Mouse (Mus musculus) midbrain, embryonic 15.5 days (tissue): ENCODE measurements at regions not wholly inside any gene's neighbourhood (a gene's known extent, or its start where the extent isn't known, plus 50 kb on each side); places are given as distances from the start of the nearest gene placed in this dataset.
A peak's percentile ranks its signal among the peaks of the same experiment; 100 is the strongest.

ENCODE experiments used
- ATAC-seq: fragments of 200-750 bp; cut with Nextera tagmentation; replicated peaks from 2 replicates; pipeline ENCODE4 v1.8.0; 2017; ENCODE audit warnings: moderate TSS enrichment
- H3K27ac ChIP-seq: fragments of 300-500 bp; sonication (generic); 2 replicates; pipeline ENCODE4 v1.5.1; 2015; ENCODE audit warnings: mild to moderate bottlenecking, inconsistent platforms
- H3K27me3 ChIP-seq: fragments of 300-500 bp; sonication (generic); replicated peaks from 2 replicates; pipeline ENCODE4 v1.6.1; 2015; ENCODE audit warnings: inconsistent platforms
- H3K36me3 ChIP-seq: fragments of 300-500 bp; sonication (generic); replicated peaks from 2 replicates; pipeline ENCODE4 v1.6.1; 2015; ENCODE audit warnings: inconsistent platforms
- H3K4me1 ChIP-seq: fragments of 300-500 bp; sonication (generic); 2 replicates; pipeline ENCODE4 v1.6.1; 2015; ENCODE audit warnings: inconsistent platforms
- H3K4me2 ChIP-seq: fragments of 300-500 bp; sonication (generic); 2 replicates; pipeline ENCODE4 v1.6.1; 2015; ENCODE audit warnings: inconsistent platforms, mild to moderate bottlenecking, moderate library complexity
- H3K4me3 ChIP-seq: fragments of 300-500 bp; sonication (generic); 2 replicates; pipeline ENCODE4 v1.5.1; 2015; ENCODE audit warnings: mild to moderate bottlenecking, inconsistent platforms
- H3K9ac ChIP-seq: fragments of 300-500 bp; sonication (generic); 2 replicates; pipeline ENCODE4 v1.6.1; 2015; ENCODE audit warnings: mild to moderate bottlenecking, inconsistent platforms
- H3K9me3 ChIP-seq: fragments of 300-500 bp; sonication (generic); 2 replicates; pipeline ENCODE4 v1.6.1; 2016; ENCODE audit warnings: inconsistent platforms
- WGBS: fragments of 180-500 bp; shearing (Covaris S2); methylation state at CpG from one replicate; pipeline ENCODE4 v1.1.7; 2015; ENCODE audit warnings: mixed read lengths; 5-methylcytosine and 5-hydroxymethylcytosine counted together

- no peak for ATAC-seq
- Histone ChIP-seq H3K4me3 (no peak overlapping the region), H3K36me3 (no peaks in the 10 kb centered on the region), H3K27ac (no peak overlapping the region), H3K9ac (no peak overlapping the region), H3K4me2 (no peak overlapping the region), H3K9me3 (no peaks in the 10 kb centered on the region), H3K27me3 (no peaks in the 10 kb centered on the region), H3K4me1 (0 out of 2 replicates have a peak, but pooled peaks cover 4% of the 10 kb centered on the region)
- WGBS: 78% methylated on average over 4 of the region's 4 CpGs
Observed at GRCm38 (mm10) chr16:30652692-30653091, 53.2 kb downstream of the Fam43a start.

- no peak overlapping the region for H3K9ac ChIP-seq
- ATAC-seq: no peak
- H3K4me2 ChIP-seq: no peak overlapping the region
- no peaks in the 10 kb centered on the region for H3K27me3 ChIP-seq
- H3K9me3 ChIP-seq: no peaks in the 10 kb centered on the region
- H3K27ac ChIP-seq: no peak overlapping the region
- 86% methylated on average over 5 of the region's 5 CpGs for WGBS
- 0 out of 2 replicates have a peak, but pooled peaks cover 4% of the 10 kb centered on the region for H3K4me1 ChIP-seq
- H3K36me3 ChIP-seq: no peaks in the 10 kb centered on the region
- no peak overlapping the region for H3K4me3 ChIP-seq
Observed at GRCm38 (mm10) chr16:30653806-30654205, 54.3 kb downstream of the Fam43a start.

DNA sequence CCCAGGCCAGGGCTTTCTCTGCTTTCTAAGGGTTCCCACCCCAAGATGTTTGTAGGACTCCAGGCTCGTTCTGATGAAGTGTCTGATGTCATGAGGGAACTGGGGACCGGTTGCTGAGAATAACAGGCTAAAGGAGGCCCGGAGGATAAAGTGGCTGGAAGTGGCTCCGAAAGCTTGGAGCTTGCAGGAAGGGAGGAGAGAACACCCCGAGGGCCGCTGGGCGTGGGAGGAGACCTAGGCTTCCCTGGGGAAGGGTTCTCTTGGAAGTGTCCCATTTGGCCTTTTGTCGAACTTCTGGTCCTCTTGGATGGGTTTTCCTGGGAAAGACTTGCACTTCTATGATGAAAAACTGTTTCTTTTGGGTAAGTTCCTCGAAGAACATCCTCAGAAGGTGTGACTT lies 54.7 kb downstream of the Fam43a start:
- Histone ChIP-seq H3K4me1 (0 out of 2 replicates have a peak, but pooled peaks cover 4% of the 10 kb centered on the region), H3K9ac (no peak overlapping the region), H3K9me3 (no peaks in the 10 kb centered on the region), H3K27ac (no peak overlapping the region), H3K4me3 (no peak overlapping the region), H3K36me3 (no peaks in the 10 kb centered on the region), H3K27me3 (no peaks in the 10 kb centered on the region), H3K4me2 (no peak overlapping the region)
- no peak for ATAC-seq
- 83% methylated on average over 9 of the region's 9 CpGs for WGBS

GRCm38 (mm10) chr16:30655798-30656221 lies 56.3 kb downstream of the Fam43a start:
- Histone ChIP-seq H3K4me1 (0 out of 2 replicates have a peak, but pooled peaks cover 4% of the 10 kb centered on the region), H3K9ac (no peak overlapping the region), H3K27me3 (no peaks in the 10 kb centered on the region), H3K36me3 (no peaks in the 10 kb centered on the region), H3K4me3 (no peak overlapping the region), H3K9me3 (no peaks in the 10 kb centered on the region), H3K4me2 (no peak overlapping the region), H3K27ac (0 out of 2 replicates have a peak overlapping the region, but pooled peaks have one; percentile 3)
- WGBS: 52% methylated on average over 5 of the region's 5 CpGs
- no peak for ATAC-seq

DNA sequence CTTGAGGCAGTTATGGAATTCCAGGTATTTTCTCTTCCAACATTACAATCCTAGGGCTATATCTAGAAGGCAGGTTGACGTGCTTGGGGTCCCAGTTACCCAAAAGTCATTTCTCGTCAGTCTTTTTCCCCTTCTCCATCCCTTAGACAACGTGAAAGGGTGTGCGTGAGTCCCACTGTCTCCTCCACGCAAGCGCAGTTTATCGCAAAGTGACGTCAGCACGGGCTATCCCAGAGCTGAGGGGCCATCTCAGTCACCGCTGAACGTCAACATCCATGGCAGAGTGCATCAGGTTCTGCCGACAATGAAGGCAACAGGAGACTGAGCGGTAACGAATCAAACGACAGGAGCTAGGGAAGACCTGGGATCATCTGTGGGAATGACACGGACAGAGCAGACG lies 57.4 kb downstream of the Fam43a start:
- no peak overlapping the region for H3K4me2 ChIP-seq
- H3K27me3 ChIP-seq: no peaks in the 10 kb centered on the region
- H3K9ac ChIP-seq: no peak overlapping the region
- 0 out of 2 replicates have a peak, but pooled peaks cover 4% of the 10 kb centered on the region for H3K4me1 ChIP-seq
- 86% methylated on average over 17 of the region's 17 CpGs for WGBS
- ATAC-seq: no peak
- H3K9me3 ChIP-seq: no peaks in the 10 kb centered on the region
- H3K4me3 ChIP-seq: no peak overlapping the region
- no peaks in the 10 kb centered on the region for H3K36me3 ChIP-seq
- H3K27ac ChIP-seq: no peak overlapping the region

DNA sequence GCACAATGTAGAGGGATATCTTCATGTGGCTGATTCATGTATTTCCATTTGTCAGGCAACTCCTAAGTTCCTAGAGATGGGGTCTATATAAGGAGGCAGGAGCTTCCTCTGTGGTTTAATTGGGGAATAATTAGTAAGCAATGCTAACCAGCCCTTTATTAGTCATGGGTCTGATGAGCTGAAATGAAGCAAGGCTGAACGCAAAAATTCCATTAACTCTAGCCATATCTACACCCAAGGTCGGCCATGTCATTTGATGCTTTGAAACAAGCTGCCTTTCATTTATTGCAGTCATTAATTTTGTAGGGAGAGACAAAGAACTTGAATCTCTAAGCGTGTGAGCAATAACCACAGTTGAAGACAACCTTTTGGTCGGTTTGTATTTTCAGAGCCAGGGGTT lies 59.4 kb downstream of the Fam43a start:
- Histone ChIP-seq H3K27me3 (no peaks in the 10 kb centered on the region), H3K4me1 (0 out of 2 replicates have a peak, but pooled peaks cover 4% of the 10 kb centered on the region), H3K9me3 (no peaks in the 10 kb centered on the region), H3K4me2 (no peak overlapping the region), H3K36me3 (no peaks in the 10 kb centered on the region), H3K27ac (no peak overlapping the region), H3K4me3 (no peak overlapping the region), H3K9ac (no peak overlapping the region)
- ATAC-seq: no peak
- 84% methylated on average over 4 of the region's 4 CpGs for whole genome bisulfite sequencing

DNA sequence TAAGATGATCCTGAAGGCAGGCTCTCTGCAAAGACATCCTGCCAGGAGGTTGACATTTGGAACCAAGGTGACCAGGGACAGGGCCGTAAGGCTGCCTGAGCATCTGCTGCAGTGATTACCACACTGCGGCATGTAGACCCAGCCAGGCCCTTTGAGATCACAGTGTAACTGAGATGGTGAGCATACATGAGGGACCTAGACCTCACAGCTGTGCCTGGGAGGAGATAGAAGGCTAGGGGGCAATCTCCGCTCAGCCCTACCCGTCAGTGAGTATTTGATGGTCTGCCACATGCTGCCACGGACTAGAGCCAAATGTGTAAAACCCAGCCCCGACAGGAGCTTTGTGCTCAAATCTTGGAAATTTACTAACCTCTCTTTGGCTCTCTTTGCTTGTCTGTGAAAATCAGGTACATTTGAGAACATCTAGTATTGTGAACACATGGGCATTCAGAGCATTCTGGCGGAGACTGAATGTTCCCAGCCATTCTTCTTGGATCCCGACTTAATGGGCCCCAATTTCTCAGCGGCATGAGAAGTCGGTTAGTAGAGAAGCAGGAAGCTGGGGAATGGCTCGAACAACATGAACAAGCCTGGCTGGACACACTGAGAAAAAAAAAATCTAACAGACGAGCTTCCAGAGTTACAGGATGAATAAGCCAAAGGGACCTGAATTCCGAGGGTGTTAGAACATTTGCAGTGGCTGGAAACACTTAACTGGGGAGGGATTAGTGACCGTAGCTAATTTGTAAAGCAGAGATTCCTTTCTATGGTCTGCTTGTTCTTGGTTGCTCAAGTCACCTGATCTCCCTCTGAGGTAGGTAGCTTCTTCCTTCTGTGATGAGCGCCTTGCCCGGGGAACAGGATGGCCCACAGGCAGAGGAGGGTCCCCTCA lies 61.8 kb downstream of the Fam43a start:
- no peaks in the 10 kb centered on the region for H3K4me1 ChIP-seq
- no peak overlapping the region for H3K27ac ChIP-seq
- H3K9ac ChIP-seq: no peak overlapping the region
- 68% methylated on average over 16 of the region's 16 CpGs for WGBS
- no peaks in the 10 kb centered on the region for H3K27me3 ChIP-seq
- no peaks in the 10 kb centered on the region for H3K36me3 ChIP-seq
- no peak for ATAC-seq
- no peak overlapping the region for H3K4me3 ChIP-seq
- H3K4me2 ChIP-seq: no peak overlapping the region
- H3K9me3 ChIP-seq: no peaks in the 10 kb centered on the region

DNA sequence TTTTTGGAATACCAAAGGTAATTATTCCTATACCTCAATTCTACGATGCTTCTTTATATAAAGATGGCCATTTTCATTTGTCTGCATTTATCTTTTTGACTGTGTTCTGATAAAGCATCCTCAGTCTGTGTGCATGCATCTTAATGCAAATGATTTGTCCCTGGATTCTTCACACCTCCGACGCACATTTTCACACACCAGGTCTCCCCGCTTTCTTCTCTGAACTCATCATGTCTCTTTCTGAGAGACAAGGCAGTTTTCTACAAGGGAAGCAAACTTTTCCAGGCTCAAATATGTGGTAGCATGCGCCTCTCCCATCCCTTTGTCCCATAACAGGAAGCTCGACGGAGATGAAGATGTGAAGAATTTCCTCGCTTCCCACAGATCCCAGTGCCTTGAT lies 63.5 kb downstream of the Fam43a start:
- H3K9ac ChIP-seq: no peak overlapping the region
- 72% methylated on average over 8 of the region's 8 CpGs for WGBS
- no peak overlapping the region for H3K27ac ChIP-seq
- H3K9me3 ChIP-seq: no peaks in the 10 kb centered on the region
- no peaks in the 10 kb centered on the region for H3K27me3 ChIP-seq
- no peaks in the 10 kb centered on the region for H3K4me1 ChIP-seq
- H3K36me3 ChIP-seq: no peaks in the 10 kb centered on the region
- H3K4me2 ChIP-seq: no peak overlapping the region
- ATAC-seq: no peak
- H3K4me3 ChIP-seq: no peak overlapping the region

GRCm38 (mm10) chr16:30663971-30664370 lies 64.4 kb downstream of the Fam43a start:
- no peak overlapping the region for H3K4me3 ChIP-seq
- no peaks in the 10 kb centered on the region for H3K27me3 ChIP-seq
- H3K9ac ChIP-seq: no peak overlapping the region
- H3K9me3 ChIP-seq: no peaks in the 10 kb centered on the region
- no peak overlapping the region for H3K27ac ChIP-seq
- WGBS: 82% methylated on average over 3 of the region's 3 CpGs
- ATAC-seq: no peak
- no peaks in the 10 kb centered on the region for H3K36me3 ChIP-seq
- no peaks in the 10 kb centered on the region for H3K4me1 ChIP-seq
- H3K4me2 ChIP-seq: no peak overlapping the region

GRCm38 (mm10) chr16:30664433-30664832 lies 64.9 kb downstream of the Fam43a start:
- H3K36me3 ChIP-seq: no peaks in the 10 kb centered on the region
- H3K9me3 ChIP-seq: no peaks in the 10 kb centered on the region
- H3K4me1 ChIP-seq: no peaks in the 10 kb centered on the region
- no peak overlapping the region for H3K4me2 ChIP-seq
- no peak overlapping the region for H3K4me3 ChIP-seq
- no peak overlapping the region for H3K9ac ChIP-seq
- H3K27ac ChIP-seq: no peak overlapping the region
- no peaks in the 10 kb centered on the region for H3K27me3 ChIP-seq
- WGBS: 49% methylated on average over 4 of the region's 4 CpGs
- no peak for ATAC-seq

DNA sequence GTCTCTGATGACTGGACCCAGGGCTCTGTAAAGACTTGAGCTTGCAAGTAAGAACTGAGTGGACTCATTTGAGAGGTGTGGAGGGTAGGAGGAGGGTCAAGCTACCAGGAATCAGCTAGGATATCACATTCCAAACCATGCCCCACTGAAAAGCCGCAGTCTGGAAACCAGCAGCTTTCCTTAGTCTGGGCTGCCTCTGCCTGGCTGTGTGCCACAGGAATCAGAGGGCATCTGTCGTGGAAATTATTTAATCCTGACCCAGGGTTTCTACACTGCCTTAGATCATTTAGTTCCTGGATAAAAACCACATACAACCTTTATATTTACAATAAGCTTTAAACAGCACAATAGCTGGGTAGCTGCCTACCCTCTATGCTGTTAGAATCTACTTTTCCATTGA lies 66.4 kb downstream of the Fam43a start:
- Histone ChIP-seq H3K27ac (no peak overlapping the region), H3K27me3 (no peaks in the 10 kb centered on the region), H3K9me3 (no peaks in the 10 kb centered on the region), H3K4me3 (no peak overlapping the region), H3K4me1 (no peaks in the 10 kb centered on the region), H3K9ac (no peak overlapping the region), H3K4me2 (no peak overlapping the region), H3K36me3 (no peaks in the 10 kb centered on the region)
- WGBS: 70% methylated on average over 2 of the region's 2 CpGs
- ATAC-seq: no peak

DNA sequence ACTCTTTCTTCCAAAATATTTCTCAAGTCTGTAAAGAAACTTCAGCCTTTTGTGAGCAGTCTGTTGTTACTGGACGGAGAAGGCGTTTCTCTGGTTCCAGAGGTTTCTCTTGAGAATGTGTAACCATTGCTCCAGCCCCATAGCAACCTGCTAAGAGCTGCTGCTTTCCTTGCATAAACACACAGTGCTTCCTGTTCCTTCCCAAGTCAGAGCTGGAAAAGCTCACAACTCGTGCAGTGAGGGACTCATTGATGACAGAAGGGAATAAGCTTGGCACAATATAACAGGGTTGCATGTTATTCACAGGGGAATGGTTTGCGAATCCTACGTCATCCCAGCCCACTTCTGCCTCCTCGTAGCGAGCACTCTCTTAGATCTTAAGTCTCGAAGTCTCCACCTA lies 70.4 kb downstream of the Fam43a start:
- Histone ChIP-seq H3K27me3 (no peaks in the 10 kb centered on the region), H3K4me3 (no peak overlapping the region), H3K9ac (no peak overlapping the region), H3K4me1 (no peaks in the 10 kb centered on the region), H3K9me3 (no peaks in the 10 kb centered on the region), H3K4me2 (no peak overlapping the region), H3K27ac (no peak overlapping the region), H3K36me3 (no peaks in the 10 kb centered on the region)
- no peak for ATAC-seq
- WGBS: 82% methylated on average over 8 of the region's 8 CpGs

DNA sequence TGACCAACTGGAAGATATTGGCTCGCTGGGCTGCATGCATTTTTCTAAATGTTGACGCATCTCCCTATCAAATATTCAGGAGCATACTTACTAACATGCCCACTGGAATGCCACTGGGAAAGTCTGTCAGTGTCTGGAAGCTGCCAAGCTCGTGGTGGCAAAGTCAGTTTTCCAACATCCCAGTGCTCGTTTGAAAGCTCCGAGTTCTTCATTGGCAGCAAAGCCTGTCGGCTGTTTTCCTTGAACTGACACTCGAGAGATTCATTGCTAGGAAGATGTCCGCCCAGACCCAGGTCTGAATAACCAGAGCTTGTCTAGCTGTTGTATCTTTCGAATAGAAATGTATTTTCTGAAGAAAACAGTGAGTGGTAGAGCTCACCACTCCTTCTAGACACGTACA lies 72.1 kb downstream of the Fam43a start:
- no peak overlapping the region for H3K9ac ChIP-seq
- WGBS: 71% methylated on average over 10 of the region's 10 CpGs

More for the DNA sequence above, 72.1 kb downstream of the Fam43a start:
- H3K36me3 ChIP-seq: no peaks in the 10 kb centered on the region
- H3K27ac ChIP-seq: no peak overlapping the region
- no peaks in the 10 kb centered on the region for H3K4me1 ChIP-seq
- no peak for ATAC-seq
- H3K4me2 ChIP-seq: no peak overlapping the region
- H3K9me3 ChIP-seq: no peaks in the 10 kb centered on the region
- H3K27me3 ChIP-seq: no peaks in the 10 kb centered on the region
- no peak overlapping the region for H3K4me3 ChIP-seq
